Mouse (Mus musculus): ENCODE data around the gene H2-DMb1.
A peak's percentile ranks its signal among the peaks of the same experiment; 100 is the strongest.

H2-DMb1 gene

DNA sequence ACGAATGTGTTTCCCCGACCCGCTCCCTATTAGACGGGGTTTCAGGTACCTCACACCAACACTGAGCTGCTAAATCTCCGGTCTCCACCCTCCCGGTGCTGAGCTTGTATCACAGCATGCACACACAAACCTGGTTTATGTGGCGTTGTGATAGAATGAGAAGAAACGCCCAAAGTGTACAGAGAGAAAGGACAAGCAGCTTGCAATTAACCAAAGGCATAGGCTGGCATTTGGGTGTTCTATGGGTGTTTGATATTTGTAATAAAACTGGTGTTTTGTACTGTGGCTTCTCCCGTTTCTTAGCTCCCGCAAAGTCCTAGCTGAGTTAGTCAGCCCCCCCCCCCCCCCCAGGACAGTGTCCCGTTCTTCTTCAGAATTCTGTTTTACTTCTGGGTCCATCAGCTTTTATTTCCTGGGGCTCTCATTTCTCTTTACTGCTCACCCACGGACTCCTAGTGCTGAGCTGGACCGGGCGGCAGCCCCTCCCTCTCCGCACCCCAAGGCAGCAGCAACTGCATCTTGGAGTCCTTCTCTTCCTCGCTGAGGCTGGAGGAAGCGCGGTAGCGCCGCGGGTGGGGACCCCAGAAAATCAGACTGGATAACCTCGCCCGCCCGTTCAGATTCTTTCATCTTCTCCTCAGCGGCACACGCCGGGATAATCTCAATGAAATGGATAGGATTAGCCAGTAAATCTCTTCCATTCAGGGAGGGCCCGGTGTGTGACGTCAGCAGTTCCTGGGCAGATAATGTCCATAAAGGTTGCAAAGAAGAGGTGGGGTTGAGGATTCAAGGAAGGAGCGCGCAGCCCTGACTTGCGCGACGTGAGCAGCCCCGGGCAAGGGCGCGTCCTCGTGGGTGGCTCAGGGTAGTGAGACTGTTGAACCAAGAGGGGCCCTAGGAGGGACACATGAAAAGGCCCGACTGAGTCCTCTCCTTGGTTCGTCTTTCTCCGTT is 44.3 kb downstream of the H2-DMb1 start, which contains the start of gene Psmb8:
Psmb8 (plus strand) TSS at position 781 of the 954 bp plus-strand sequence.
- peak; percentile 90 for DNase-seq

DNA sequence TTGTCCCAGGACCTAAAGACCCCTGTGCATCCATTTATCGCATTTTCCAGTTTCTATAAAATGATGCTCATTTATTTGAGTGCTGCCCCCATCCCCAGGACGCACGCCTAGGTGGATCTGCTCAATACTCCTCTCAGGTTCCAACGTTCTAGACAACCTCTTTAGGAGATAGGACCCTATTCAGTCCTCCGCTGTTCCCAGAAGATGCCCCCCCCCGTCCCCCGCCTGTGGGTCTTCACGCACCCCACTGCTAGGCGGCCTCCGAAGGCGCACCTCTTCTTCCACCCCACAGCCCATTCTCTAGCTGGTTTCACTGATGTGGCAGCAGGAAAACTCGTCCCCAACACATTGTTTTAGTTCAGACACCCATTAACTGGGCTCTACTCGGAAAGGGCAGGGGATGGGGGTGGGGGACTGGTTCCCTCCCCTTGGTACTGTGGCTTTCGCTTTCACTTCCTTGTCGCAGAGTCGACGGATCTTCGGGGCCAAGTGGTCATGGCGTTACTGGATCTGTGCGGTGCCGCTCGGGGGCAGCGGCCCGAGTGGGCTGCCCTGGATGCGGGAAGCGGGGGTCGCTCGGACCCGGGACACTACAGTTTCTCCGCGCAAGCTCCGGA is 45.1 kb downstream of the H2-DMb1 start:
- DNase-seq: peak; percentile 85

DNA sequence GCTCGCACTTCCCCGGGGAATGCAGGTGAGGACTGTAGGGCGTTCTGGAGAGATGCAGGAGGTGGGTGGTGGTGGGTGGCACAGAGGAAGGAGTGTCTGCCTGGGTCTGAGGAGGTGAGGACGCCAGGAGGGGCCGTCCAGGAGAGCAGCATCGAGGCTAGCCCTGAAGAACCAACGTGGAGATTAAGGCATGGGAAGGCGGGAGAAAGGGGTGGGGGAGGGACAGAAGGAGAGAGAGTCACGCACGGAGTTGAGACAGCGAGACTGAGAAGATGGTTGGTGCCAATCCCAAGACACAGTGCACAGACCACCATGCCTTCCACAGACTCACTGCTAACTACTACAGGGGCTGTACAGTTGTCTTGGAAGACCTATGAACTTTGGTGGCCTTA is 45.6 kb downstream of the H2-DMb1 start:
- DNase-seq: no peak

DNA sequence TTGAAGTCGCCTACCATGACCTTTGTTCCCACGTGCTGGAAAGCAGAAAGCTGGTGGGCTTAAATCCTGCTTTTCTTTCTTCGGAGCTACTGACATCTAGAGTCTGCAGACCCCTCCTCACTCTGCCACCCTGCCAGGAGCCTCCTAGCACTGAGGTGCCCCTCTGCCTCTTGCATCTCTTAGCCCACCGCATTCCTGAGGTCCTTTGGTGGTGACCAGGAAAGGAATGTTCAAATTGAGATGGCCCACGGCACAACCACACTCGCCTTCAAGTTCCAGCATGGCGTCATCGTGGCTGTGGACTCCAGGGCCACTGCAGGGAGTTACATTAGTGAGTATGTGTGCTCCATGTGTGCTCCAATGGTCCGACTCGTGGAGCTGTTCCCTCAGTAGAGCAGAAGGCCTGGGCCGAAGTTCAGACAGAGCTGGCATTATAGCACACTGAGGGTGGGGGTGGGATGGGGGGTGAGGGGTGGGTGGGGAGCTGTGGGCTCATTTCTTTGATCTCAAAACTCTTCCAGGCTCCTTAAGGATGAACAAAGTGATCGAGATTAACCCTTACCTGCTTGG is 46.3 kb downstream of the H2-DMb1 start:
- peak; percentile 51 for DNase-seq

DNA sequence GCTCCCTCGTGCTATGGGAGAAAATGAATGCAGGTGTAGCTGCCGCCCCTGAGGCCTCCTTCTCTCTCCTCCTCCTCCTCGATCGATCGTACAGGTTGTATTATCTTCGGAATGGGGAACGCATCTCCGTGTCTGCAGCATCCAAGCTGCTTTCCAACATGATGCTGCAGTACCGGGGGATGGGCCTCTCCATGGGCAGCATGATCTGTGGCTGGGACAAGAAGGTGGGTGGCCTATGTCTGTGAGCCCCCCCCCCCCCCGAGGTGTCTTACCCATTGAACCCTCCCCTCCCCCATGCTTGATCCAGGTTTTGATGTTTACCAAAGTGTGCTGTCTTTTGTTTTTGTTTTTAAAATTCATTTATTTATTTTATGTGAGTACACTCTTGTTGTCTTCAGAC is 47.2 kb downstream of the H2-DMb1 start:
- no peak for DNase-seq

DNA sequence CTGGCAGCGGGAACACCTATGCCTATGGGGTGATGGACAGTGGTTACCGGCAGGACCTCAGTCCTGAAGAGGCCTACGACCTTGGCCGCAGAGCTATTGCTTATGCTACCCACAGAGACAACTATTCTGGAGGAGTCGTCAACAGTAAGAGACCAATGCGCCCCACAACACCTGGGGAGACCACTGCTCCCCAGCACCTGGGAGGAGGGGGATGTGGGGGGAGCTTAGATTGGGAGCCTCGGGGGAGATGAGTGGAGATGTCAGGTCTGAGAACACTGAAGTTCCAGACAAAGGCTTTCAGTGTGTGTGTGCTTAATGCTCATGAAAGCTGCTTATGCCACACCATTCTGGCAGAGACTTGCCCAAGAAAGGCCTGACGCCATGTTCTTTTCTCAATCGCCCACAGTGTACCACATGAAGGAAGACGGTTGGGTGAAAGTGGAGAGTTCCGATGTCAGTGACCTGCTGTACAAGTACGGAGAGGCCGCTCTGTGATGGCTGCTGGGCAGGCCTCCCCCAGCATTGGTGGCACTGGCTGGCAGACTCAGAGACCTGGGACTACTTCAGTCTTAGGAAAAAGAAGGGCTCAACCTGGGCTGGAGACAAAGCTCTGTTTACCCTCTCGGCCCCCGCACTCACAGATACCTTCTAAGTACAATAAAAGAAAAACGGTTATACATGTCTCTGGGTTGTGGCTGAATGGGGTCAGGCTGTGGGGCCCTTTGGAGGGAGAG is 48.1 kb downstream of the H2-DMb1 start:
- peak; percentile 71 for DNase-seq

DNA sequence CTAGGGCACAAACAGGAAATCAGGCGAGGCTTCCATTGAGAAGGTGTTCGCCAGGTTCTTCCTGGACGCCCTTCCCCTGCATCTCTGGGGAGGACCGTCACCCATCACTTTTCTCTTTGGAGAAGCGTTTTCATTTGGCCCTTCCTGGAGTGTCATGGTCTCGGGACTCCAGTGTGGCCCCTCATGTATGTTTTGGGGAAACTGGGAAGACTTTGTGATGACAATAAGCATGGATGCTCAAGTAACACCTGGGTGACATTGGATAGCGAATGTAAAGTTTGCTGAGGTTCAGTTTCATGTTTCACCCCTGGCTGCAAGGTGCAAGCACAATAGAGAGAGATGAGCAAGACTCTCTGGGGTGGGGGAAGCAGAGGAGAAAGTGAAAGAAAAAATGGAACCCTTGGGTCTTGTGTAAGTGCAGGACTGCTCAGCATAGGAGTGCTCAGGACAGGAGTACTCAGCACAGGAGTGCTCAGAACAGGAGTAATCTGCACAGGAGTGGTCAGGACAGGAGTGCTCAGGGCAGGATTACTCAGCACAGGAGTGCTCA is 48.7 kb downstream of the H2-DMb1 start:
- DNase-seq: peak; percentile 61

DNA sequence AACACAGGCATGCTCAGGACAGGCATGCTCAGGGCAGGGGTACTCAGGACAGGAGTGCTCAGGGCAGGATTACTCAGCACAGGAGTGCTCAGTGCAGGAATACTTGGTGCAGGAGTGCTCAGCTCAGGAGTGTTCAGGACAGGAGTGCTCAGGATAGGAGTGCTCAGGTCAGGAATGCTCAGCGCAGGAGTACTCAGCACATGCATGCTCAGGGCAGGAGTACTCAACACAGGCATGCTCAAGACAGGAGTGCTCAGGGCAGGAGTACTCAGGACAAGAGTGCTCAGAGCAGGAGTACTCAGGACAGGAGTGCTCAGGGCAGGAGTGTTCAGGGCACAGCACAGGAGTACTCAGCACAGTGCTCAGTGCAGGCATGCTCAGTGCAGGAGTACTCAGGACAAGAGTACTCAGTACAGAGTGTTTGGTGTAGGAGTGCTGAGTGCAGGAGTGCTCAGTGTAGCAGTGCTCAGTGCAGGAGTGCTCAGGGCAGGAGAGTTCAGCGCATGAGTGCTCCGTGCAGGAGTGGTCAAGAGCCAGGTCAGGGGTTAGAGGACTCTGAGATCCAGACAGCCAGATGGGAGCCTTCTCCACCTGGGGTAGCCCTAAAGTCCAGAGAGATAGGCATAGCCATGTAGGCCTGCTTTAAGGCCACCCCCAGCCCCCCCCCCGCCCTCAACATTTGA is 50.0 kb downstream of the H2-DMb1 start:
- DNase-seq: no peak

DNA sequence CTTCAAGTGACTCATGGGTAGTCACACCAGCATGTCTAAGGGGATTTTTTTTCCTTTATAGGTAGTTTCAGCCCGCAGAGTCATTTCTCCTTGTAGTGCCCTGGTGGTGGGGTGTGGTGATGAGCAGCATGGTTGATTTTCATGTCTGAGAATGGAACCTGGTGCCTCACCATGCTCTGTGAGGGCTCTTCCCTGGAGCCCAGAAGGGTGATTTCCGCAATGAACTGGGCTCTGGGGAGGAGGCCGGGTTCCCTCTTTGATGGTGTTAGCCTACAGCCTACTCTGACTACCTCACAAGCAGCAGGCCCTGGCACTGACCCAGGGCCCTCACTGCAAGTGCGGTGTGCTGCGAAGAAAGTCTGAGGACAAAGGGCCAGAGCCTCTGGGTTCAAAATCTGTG is 50.6 kb downstream of the H2-DMb1 start, which contains the start of gene Tap2:
Tap2 (plus strand) TSS at position 84 of the 400 bp plus-strand sequence.
- DNase-seq: peak; percentile 36

DNA sequence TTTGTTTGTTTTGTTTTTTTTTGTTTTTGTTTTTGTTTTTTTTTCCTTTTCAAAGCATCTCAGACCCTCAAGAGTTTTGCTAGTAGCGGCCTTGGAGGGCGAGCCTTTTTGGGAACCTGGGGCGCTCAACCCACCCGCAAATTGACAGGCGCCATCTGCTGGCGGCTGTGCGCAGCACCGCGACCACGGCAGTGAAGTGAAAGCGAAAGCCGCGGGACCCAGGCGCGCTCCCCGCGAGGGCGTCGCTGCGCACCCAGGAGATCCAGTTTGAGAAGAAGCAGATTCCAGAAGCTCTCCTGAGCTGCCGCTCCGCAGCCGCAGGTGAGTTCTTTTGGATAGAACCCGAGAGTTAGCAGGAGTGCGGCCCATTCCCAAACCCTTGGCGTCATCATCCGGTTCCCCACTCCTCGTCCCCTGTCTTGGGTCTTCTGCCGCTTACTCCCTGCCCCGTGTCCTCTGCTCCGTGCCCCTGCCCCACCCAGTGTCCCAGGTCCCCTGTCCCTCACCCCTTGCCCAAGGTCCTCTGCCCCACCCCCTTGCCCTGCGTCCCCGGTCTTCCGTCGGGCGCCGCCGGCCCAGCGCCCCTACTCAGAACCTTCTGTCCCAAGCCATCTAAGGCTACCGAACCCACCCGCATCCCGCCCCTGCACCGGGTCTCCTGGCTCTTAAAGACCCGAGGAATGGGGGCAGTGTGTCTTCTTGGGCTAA is 51.6 kb downstream of the H2-DMb1 start:
- DNase-seq: peak; percentile 97

DNA sequence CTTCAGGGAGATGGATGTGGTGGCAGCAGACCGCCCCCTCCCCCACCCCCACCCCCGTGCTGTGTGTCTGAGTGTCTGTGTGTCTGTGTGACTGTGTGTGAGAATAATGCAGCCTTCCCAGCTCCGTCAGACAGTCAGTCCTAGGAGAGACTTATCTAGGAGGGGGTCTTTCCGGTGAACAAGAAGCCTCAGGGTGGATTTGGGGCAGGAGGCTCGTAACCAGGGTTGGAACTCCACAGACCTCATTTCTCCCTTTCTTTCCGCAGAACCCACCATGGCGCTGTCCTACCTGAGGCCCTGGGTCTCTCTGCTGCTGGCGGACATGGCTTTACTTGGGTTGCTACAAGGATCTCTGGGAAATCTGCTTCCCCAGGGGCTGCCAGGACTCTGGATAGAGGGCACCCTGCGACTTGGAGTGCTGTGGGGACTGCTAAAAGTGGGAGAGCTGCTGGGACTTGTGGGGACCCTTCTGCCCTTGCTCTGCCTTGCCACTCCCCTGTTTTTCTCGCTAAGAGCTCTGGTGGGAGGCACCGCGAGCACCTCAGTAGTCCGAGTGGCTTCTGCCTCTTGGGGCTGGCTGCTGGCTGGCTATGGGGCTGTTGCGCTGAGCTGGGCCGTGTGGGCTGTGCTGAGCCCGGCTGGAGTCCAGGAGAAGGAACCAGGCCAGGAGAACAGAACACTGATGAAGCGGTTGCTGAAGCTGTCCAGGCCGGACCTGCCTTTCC is 52.3 kb downstream of the H2-DMb1 start:
- DNase-seq: peak; percentile 73

DNA sequence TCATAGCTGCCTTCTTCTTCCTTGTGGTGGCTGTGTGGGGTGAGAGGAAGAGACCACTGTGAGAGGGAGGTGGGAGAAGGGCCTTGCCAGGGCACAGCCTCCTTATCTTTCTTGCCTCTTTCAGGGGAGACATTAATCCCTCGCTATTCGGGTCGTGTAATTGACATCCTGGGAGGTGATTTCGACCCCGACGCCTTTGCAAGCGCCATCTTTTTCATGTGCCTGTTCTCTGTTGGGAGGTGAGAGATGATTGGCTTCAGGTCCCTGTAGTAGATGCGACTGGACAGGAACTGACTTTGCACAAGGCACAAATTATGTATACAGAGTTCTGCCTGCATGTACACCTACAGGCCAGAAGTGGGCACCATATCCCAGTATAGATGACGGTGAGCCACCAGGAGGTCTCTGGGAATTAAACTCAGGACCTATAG is 52.9 kb downstream of the H2-DMb1 start:
- peak; percentile 67 for DNase-seq

DNA sequence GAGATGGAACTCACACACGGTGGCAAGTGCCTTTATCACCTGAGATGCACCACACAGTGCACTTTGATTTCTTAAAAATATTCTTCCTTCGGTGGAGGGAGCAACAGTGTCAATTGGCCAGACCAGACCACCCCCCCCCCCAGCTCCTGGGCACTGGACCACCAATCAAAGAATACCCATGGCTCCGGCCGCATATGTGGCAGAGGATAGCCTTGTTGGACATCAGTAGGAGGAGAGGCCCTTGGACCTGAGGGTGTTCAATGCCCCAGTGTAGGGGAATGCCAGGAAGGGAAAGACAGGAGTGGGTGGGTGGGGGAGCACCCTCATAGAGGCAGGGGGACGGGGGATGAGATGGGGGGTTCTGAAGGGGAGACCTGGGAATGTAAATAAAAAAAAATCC is 53.9 kb downstream of the H2-DMb1 start:
- no peak for DNase-seq

DNA sequence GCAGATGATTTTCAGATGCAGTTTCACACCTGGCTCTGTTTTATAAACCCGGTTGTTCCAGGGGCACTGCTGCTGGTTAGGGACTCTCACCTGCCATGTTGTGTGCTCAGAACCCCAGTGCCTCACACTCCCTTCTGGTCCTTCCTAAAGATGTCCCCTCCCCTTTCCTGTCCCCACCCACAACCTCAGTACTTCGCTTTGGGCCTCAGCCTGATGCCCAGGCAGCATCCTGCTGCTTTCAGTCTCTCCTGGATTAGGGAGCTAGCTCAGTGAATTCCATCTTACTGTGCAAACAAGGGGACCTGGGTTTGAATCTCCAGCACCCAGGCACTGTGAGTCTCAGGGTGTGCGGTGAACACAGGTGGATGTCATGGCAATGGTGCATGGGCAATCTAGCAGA is 54.6 kb downstream of the H2-DMb1 start:
- DNase-seq: peak; percentile 60

DNA sequence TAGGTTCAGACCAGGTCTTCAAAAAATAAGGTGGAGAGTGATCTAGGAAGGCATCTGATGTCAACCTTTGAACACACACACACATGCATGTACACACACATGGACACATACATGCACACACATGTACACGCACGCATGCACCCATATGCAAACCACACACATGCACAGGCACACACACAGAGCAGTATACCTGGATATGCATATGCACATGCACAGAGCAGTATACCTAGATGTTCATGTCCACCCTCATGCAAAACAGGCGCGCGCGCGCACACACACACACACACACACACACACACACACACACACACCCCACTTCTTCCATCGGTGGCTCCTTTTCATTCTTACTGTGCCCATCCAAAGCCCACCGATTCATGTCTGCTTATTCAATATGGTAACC is 55.0 kb downstream of the H2-DMb1 start:
- no peak for DNase-seq

DNA sequence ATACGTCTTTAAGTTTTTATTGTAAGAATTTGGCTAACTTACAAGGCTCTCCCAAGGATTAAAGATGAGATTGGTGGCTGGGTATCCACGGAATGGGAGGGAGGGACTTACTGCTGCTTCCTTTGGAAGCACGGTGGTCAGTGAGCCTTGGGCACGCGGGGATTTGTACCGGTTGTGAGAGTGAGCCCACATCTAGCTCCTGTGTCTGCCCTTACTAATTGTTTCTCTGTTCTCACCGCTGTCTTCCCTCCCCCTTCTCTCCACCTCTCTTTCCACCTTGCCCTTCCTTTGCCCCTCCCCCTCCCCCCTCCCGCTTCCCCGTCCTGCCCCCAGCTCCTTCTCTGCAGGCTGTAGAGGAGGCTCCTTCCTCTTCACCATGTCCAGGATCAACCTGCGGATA is 55.5 kb downstream of the H2-DMb1 start:
- DNase-seq: no peak

DNA sequence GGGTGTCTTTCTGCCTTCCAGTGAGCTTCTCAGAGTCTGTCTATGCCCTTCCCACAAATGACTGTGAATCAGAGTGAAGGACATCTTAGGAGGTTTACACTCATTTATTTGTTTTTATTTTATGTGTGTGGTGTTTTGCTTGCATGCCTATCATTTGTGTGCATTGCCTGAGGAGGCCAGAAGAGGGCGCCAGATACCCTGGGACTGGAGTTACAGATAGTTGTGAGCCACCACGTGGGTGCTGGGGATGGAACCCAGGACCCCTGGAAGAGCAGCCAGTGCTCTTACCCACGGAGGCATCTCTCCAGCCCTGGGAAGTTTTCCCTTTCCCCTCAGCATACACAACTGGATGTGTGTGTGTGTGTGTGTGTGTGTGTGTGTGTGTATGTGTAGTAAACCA is 56.8 kb downstream of the H2-DMb1 start:
- peak; percentile 51 for DNase-seq
